Mouse (Mus musculus): ENCODE measurements around the gene G6pc2.

Gene G6pc2

GRCm38 (mm10) chr2:69239315-69239714, 28.4 kb downstream of the G6pc2 start:
- DNase-seq (ENCODE audit: low spot score), result no peak

DNA sequence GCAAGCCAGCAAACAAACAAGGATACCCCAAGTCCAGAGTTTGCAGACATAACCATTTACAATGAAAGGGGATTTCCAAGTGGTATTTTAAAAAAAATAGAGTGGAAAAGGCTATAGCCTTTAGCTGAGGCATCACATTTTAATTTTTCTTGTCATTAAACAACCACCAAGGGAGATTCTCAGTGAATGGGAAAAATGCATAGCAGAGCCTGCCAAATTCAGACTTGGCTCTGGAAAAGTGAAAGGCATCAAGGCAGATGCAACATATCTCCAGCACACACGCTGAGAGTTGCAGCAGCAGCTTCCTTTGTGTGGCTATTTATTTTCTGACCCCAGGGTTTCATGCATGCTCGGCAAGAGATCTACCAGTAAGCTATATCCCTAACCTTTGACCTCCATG, 34.1 kb downstream of the G6pc2 start:
- no peak for DNase-seq (ENCODE audit: low spot score)

DNA sequence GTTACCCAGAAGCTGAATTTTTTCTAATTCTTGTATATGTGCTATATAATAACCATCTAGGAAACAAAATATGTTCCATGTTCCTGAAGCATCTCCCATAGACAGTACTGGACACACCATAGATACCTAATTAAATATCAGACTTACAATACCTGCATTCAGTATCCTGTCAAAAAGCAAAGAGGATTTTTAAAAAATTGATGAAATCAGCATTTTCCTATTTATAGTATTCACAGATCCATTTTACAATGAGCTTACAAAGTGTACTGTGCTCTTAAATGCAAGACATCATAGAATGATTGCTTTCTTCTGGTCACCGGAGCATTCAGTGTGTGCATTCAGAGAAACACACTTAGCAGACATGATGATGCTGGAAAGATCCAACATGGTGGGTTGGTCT, 36.2 kb downstream of the G6pc2 start:
- no peak for DNase-seq (ENCODE audit: low spot score)

DNA sequence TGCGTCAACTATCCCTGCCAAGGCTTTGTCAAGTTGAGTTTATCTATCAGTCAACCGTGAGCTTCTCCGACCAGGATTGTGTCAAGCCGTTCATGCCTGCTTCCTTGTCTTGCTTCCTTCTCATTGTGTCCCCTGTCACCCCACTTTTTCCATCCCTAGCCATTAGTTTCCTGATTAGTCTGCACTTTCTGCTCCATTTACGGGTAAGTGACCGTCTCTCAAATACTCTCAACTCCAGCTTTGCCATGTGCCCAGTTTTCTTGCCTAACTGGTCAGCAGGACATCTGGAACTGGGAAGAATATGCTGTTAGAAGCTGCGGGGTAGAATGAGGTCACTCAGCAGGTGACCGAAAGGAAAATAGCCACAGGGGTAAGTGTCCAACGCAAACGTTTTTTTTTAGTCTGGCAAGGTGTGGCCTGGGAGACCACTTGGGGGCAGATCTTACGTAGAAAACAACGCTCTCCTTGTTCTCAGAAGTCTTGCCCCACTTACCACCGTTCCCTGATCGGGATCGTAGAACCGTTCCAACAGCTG, 37.4 kb downstream of the G6pc2 start:
- no peak for DNase-seq (ENCODE audit: low spot score)

- DNase-seq (ENCODE audit: low spot score), result no peak
These were observed 53.3 kb downstream of the G6pc2 start for GRCm38 (mm10) chr2:69264069-69264618.

- DNase-seq (ENCODE audit: low spot score), result no peak
These were observed 65.0 kb downstream of the G6pc2 start for GRCm38 (mm10) chr2:69275875-69276274.
